9 mouse cellular contexts compared by ENCODE assay signal in the genomic region with DNA sequence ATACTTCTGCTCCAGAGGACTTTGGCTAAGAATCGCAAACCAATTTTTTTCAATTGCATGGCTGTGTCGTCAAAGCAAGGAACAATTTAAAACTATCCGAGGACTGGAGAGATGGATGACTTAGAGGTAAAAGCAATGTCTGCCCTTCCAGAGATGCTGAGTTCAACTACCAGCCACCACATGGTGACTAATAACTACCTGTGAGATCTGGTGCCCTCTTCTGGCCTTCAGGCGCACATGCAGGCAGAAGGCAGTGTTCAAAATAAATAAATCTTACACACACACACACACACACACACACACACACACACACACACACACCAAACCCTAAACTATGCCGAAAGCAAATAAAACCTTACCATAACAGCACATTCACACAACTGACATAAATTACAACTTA.
DNase-seq lines count a peak whose midpoint lies in the region; ATAC-seq and TF ChIP-seq lines count a peak whose summit lies in the region.
"Had no signal": no experiment of that assay in that cellular context is flagged by ENCODE, and none has a peak within 500 bp of the region (broad histone marks: within the 10 kb centered on the region; RNA-seq: fewer than 3 reads in every experiment).

No protein-coding gene starts in this region.

- no peaks in the 10 kb centered on the region for H3K4me1 ChIP-seq in heart, postnatal 0 days (ENCODE audit: control insufficient read depth, insufficient read depth)
- H3K4me1 ChIP-seq in heart, embryonic 10.5 days, result no peaks in the 10 kb centered on the region
- H3K4me1 ChIP-seq: limb, embryonic 15.5 days had no signal

- 88% methylated on average over 5 of the region's 5 CpGs for WGBS in heart, postnatal 0 days
- 73% methylated on average over 5 of the region's 5 CpGs for WGBS in heart, embryonic 10.5 days

- TF ChIP-seq CTCF in heart, postnatal 0 days (IDR thresholded peaks at IDR 0.05; ENCODE audit: low read depth), result peak; percentile 44

- DNase-seq in heart, postnatal 0 days (ENCODE audit: low spot score), result peak; percentile 5
- no peak for DNase-seq in heart, embryonic 10.5 days (ENCODE audit: low spot score)
- peak; percentile 44 for DNase-seq in CD4-positive helper T cell, adult 2 months (ENCODE audit: low read depth, low spot score)
- peak; percentile 72 for DNase-seq in R1 (ENCODE audit: low read depth, low spot score)
- peak; percentile 3 for DNase-seq in kidney, postnatal 14 days
- peak; percentile 49 for DNase-seq in splenic B cell, adult 2 months (ENCODE audit: low read depth, low spot score)
- no peak for DNase-seq in right cerebral cortex, postnatal 25 days

- 0 out of 2 replicates have a peak, but pooled peaks cover 6% of the 10 kb centered on the region for H3K36me3 ChIP-seq in heart, postnatal 0 days (replicated peaks; ENCODE audit: control insufficient read depth, insufficient read depth, low read length)
- H3K36me3 ChIP-seq in heart, embryonic 10.5 days, result peaks cover 12% of the 10 kb centered on the region
- H3K36me3 ChIP-seq in splenic B cell, adult 2 months (ENCODE audit: control insufficient read depth, insufficient read depth, low read length, poor library complexity, severe bottlenecking), result 0 out of 2 replicates have a peak, but pooled peaks cover 1% of the 10 kb centered on the region

- no peak overlapping the region for H3K4me2 ChIP-seq in heart, postnatal 0 days (ENCODE audit: low read depth, low read length)
- H3K4me2 ChIP-seq: limb, embryonic 15.5 days had no signal

- no peaks in the 10 kb centered on the region for H3K9me3 ChIP-seq in heart, postnatal 0 days (replicated peaks; ENCODE audit: control insufficient read depth, low read length)
- H3K9me3 ChIP-seq in heart, embryonic 10.5 days, result no peaks in the 10 kb centered on the region
- H3K9me3 ChIP-seq: limb, embryonic 15.5 days had no signal

- H3K9ac ChIP-seq in heart, postnatal 0 days (replicated peaks; ENCODE audit: low read depth, low read length), result no peak overlapping the region
- H3K9ac ChIP-seq: limb, embryonic 15.5 days had no signal

- H3K4me3 ChIP-seq in heart, postnatal 0 days (ENCODE audit: low read depth, low read length), result no peak overlapping the region
- no peak overlapping the region for H3K4me3 ChIP-seq in heart, embryonic 10.5 days
- H3K4me3 ChIP-seq: limb, embryonic 15.5 days had no signal

- TF ChIP-seq EP300 in heart, postnatal 0 days (IDR thresholded peaks at IDR 0.05; ENCODE audit: low read depth), result no peak

- no peak for ATAC-seq in heart, postnatal 0 days (ENCODE audit: insufficient read depth, low read depth)
- ATAC-seq in frontal cortex, adult (ENCODE audit: low TSS enrichment), result no peak

- H3K27ac ChIP-seq in heart, postnatal 0 days (ENCODE audit: low read depth), result no peak overlapping the region
- no peak overlapping the region for H3K27ac ChIP-seq in heart, embryonic 10.5 days
- H3K27ac ChIP-seq: limb, embryonic 15.5 days had no signal

- H3K27me3 ChIP-seq in heart, postnatal 0 days (ENCODE audit: control insufficient read depth, insufficient read depth, low read length), result no peaks in the 10 kb centered on the region
- no peaks in the 10 kb centered on the region for H3K27me3 ChIP-seq in heart, embryonic 10.5 days (ENCODE audit: insufficient read depth, poor library complexity, severe bottlenecking)
- H3K27me3 ChIP-seq in splenic B cell, adult 2 months (ENCODE audit: control insufficient read depth, insufficient read depth, low read length, poor library complexity, severe bottlenecking), result no peaks in the 10 kb centered on the region
- H3K27me3 ChIP-seq: limb, embryonic 15.5 days had no signal

Comparison
In these comparisons a context has a peak if more than half of its experiments do, and no peak if none do; other contexts are left out.
1. DNase-seq: peak in heart, postnatal 0 days (single experiment), CD4-positive helper T cell, adult 2 months (single experiment), R1 (single experiment), kidney, postnatal 14 days (single experiment) and splenic B cell, adult 2 months (single experiment); none in heart, embryonic 10.5 days (single experiment) and right cerebral cortex, postnatal 25 days (single experiment).